Mouse (Mus musculus) kidney, embryonic 15.5 days (tissue): Measurements from ENCODE around the gene Sorcs2. TPM values are rescaled to one million over a fixed set of nuclear protein-coding genes. Genes with fewer than 3 reads are reported as not detected.

ENCODE experiments used
- ATAC-seq: fragments of 200-750 bp; cut with Nextera tagmentation; replicated peaks from 2 replicates; pipeline ENCODE4 v1.8.0; 2017; ENCODE audit warnings: moderate TSS enrichment; ENCODE audit not compliant: low FRiP score
- H3K27ac ChIP-seq: fragments of 300-500 bp; sonication (generic); 2 replicates; pipeline ENCODE4 v1.5.1; 2015; ENCODE audit warnings: mild to moderate bottlenecking, inconsistent platforms
- H3K27me3 ChIP-seq: fragments of 300-500 bp; sonication (generic); 2 replicates; pipeline ENCODE4 v1.6.1; 2015; ENCODE audit warnings: inconsistent platforms
- H3K36me3 ChIP-seq: fragments of 300-500 bp; sonication (generic); 2 replicates; pipeline ENCODE4 v1.6.1; 2015; ENCODE audit warnings: inconsistent platforms
- H3K4me1 ChIP-seq: fragments of 300-500 bp; sonication (generic); 2 replicates; pipeline ENCODE4 v1.6.1; 2015; ENCODE audit warnings: inconsistent platforms
- H3K4me2 ChIP-seq: fragments of 300-500 bp; sonication (generic); 2 replicates; pipeline ENCODE4 v1.6.1; 2015; ENCODE audit warnings: moderate library complexity, mild to moderate bottlenecking, inconsistent platforms
- H3K4me3 ChIP-seq: fragments of 300-500 bp; sonication (generic); replicated peaks from 2 replicates; pipeline ENCODE4 v1.5.1; 2015; ENCODE audit warnings: mild to moderate bottlenecking, inconsistent platforms
- H3K9ac ChIP-seq: fragments of 300-500 bp; sonication (generic); 2 replicates; pipeline ENCODE4 v1.6.1; 2015; ENCODE audit warnings: mild to moderate bottlenecking, inconsistent platforms
- H3K9me3 ChIP-seq: fragments of 300-500 bp; sonication (generic); replicated peaks from 2 replicates; pipeline ENCODE4 v1.6.1; 2016; ENCODE audit warnings: inconsistent platforms
- WGBS: fragments of 180-500 bp; shearing (Covaris S2); methylation state at CpG from one replicate; pipeline ENCODE4 v1.1.7; 2015; ENCODE audit warnings: mixed read lengths; 5-methylcytosine and 5-hydroxymethylcytosine counted together
- microRNA-seq: library from miRNA; unstranded; fragments of <30 nt; microRNA quantifications from one replicate; pipeline ENCODE4, GENCODE M21; 2016
- polyA plus RNA-seq: library from polyadenylated mRNA; unstranded; fragments of >200 nt; fragmentation: Nextera tagmentation; extraction: Ambion mirVana; gene quantifications from 2 replicates; pipeline ENCODE4 v1.2.1, GENCODE M21; 2015

The Sorcs2 gene
- polyA plus RNA-seq, 1 experiment from 2014 or later, result 12.9 TPM

GRCm38 (mm10) chr5:35980542-35980941, 417.4 kb downstream of the Sorcs2 start:
- no peaks in the 10 kb centered on the region for H3K4me1 ChIP-seq
- H3K27ac ChIP-seq, result no peak overlapping the region
- no peaks in the 10 kb centered on the region for H3K9me3 ChIP-seq
- WGBS, result 80% methylated on average over 5 of the region's 5 CpGs
- ATAC-seq, result no peak
- H3K4me2 ChIP-seq, result no peak overlapping the region
- peaks cover 87% of the 10 kb centered on the region for H3K36me3 ChIP-seq
- no peaks in the 10 kb centered on the region for H3K27me3 ChIP-seq
- no peak overlapping the region for H3K4me3 ChIP-seq
- H3K9ac ChIP-seq, result no peak overlapping the region

DNA sequence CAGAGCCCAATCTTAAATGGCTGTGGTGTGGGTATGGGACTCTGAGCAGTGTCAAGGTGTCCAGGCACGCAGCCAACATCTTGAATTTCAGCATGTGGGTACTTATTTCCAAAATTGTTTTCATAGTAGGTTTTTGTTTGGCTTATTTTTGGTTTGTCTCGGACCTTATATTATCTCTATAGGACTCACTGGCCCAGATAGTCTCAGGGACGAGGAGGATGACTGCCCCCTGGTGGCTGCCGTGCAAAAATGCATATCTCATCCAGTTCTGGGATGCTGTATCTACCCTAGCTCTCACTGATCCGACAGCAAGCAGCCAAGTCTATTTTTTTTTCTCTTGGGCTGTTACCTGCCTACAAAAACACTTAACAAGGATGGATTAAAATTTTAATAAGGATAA, 422.3 kb downstream of the Sorcs2 start:
- no peak overlapping the region for H3K4me2 ChIP-seq
- H3K9me3 ChIP-seq, result no peaks in the 10 kb centered on the region
- no peak overlapping the region for H3K4me3 ChIP-seq
- no peak overlapping the region for H3K27ac ChIP-seq
- ATAC-seq, result no peak; the same call in 1 of the 2 replicates
- peaks cover 58% of the 10 kb centered on the region for H3K36me3 ChIP-seq
- WGBS, result 15% methylated on average over 5 of the region's 5 CpGs
- no peaks in the 10 kb centered on the region for H3K27me3 ChIP-seq
- H3K9ac ChIP-seq, result no peak overlapping the region
- H3K4me1 ChIP-seq, result peaks cover 36% of the 10 kb centered on the region

DNA sequence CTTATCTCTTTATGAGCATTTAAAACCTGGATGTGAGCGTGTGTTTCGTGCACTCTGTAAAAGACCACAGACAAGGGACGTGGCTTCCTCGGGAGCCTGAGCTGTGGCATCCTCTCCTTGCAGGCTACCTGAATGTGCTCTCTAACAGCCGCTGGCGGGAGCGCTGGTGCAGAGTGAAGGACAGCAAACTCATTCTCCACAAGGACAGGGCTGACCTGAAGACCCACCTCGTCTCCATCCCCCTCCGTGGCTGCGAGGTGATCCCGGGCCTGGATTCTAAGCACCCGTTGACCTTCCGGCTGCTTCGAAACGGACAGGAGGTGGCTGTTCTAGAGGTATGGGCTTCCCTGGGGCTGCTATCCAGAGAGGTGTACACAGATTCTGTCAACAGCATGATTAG, 423.7 kb downstream of the Sorcs2 start:
- Histone ChIP-seq H3K4me2 (peak overlapping the region; percentile 29; the same call in 1 of the 2 replicates), H3K27ac (peak overlapping the region; percentile 82), H3K4me3 (no peak overlapping the region), H3K36me3 (peaks cover 54% of the 10 kb centered on the region), H3K9me3 (no peaks in the 10 kb centered on the region), H3K4me1 (peaks cover 50% of the 10 kb centered on the region), H3K9ac (no peak overlapping the region), H3K27me3 (no peaks in the 10 kb centered on the region)
- ATAC-seq, result peak; percentile 9; the same call in 1 of the 2 replicates
- 57% methylated on average over 15 of the region's 15 CpGs for WGBS

DNA sequence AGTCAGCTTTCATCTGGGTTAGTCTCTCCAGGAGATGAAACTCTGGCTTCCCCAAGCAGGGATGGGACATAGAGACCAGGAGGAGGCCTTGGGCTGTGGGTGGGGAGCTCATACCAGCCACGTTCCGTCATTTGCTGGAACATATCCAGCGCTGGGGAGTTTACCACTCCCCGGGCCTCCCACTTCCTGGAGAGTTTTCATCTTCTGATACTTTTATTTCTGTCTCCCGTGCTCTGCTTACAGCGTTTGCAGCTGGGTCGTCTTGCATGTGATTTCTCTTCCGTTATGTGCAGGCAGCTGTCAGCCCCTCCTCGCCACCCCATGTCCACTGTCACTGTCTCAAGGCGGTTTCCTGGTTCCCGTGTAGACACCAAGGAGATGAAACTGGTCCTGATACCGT, 424.1 kb downstream of the Sorcs2 start:
- Histone ChIP-seq H3K36me3 (peaks cover 54% of the 10 kb centered on the region), H3K4me1 (peaks cover 50% of the 10 kb centered on the region), H3K4me3 (no peak overlapping the region), H3K27ac (peak overlapping the region; percentile 82), H3K27me3 (no peaks in the 10 kb centered on the region), H3K9ac (no peak overlapping the region), H3K4me2 (peak overlapping the region; percentile 29; the same call in 1 of the 2 replicates), H3K9me3 (no peaks in the 10 kb centered on the region)
- ATAC-seq, result peak; percentile 69
- 27% methylated on average over 12 of the region's 12 CpGs for WGBS

DNA sequence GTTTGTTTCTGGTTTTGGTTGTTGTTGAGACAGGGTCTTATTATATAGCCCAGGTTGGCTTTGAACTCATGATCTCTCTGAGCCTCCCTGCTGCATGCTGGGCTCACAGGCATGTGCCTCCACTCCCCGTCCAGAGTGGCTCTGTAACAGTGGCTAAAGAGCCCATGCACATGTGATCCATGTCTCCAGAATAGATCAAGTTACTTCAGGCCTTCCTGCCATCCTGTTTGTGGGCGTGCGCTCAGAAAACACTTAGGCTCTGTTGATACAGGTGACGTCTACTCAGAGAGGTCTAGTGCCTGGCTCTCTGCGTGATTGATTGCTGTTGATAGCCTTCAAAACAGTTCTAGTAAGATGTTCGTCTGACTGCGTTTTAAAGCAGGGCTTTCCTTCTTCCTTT, 425.2 kb downstream of the Sorcs2 start:
- ATAC-seq, result peak; percentile 59
- Histone ChIP-seq H3K9ac (no peak overlapping the region), H3K4me3 (no peak overlapping the region), H3K4me2 (no peak overlapping the region), H3K4me1 (peaks cover 50% of the 10 kb centered on the region), H3K27me3 (no peaks in the 10 kb centered on the region), H3K9me3 (no peaks in the 10 kb centered on the region), H3K27ac (peak overlapping the region; percentile 82), H3K36me3 (peaks cover 55% of the 10 kb centered on the region)
- 30% methylated on average over 7 of the region's 7 CpGs for WGBS

DNA sequence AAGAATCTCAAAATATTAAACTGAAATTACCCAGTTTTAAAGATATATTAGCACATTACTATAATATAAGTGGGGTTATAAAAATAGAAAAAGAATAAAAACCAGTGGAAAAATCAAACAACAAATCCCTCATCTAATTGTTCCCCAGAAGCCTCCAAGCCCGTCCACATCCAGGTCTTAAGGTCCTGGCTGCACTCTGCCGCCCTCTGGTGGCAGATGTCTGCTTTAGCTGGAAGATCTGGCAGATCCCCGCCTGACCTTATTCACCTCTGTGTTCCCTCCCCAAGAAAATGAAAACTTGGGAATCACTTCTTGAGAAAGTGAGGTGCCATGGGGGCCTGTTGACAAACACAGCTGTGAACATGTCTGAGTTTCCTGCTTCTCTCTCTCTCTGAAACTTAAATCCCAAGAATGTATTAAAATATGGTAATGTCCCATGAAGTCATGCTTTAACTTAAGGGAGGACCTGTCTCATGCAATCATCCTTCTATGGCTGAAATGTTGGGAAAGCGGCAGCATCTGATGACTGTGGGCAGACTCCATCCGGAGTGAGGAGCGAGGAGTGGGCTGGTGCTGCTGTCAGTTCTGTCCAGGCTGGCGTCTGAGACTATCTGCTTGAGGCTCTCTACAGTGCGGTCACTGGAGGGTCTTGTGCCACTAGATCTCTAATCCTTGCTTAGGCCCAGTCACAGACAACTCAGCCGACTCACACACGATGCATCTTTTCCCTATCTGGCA, 425.9 kb downstream of the Sorcs2 start:
- H3K4me3 ChIP-seq, result no peak overlapping the region
- no peak overlapping the region for H3K9ac ChIP-seq
- peak overlapping the region; percentile 82 for H3K27ac ChIP-seq
- no peaks in the 10 kb centered on the region for H3K27me3 ChIP-seq
- no peak for ATAC-seq
- WGBS, result 59% methylated on average over 10 of the region's 10 CpGs
- peaks cover 55% of the 10 kb centered on the region for H3K36me3 ChIP-seq
- peaks cover 50% of the 10 kb centered on the region for H3K4me1 ChIP-seq
- no peaks in the 10 kb centered on the region for H3K9me3 ChIP-seq
- no peak overlapping the region for H3K4me2 ChIP-seq

DNA sequence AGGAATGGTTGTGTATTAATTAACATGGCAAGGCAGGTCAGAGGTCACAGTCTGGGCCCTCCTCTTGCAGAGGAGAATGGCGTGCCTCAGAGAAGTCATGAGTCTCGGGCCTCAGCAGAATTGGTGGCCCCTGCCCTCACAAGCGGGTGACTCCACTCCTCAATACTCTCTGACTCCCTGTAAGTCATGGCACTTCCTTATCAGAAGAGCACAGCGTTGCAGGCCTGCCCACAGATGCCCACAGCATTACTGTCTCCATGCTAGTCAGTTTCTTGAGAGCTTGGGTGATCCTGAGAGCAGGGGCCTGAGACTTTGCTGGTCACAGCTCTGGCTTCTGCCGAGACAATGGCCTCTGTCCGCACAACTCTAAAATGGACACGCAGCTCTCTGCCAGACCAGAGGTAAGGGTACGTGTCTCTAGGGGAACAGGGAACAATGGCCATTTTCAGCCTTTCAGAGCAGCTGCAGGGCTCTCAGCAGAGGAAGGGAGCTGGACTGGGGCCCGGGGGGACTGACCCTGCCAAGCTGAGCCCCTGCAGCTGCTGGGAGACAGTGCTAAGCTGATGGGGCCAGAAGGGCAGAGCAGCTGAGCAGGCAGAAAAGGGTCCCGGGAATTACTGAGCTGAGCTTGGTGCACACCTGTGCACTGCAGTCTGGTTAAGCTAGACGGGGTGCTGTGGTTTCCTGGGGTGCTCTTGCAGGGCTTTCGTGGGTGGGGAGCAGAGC, 427.4 kb downstream of the Sorcs2 start:
- Histone ChIP-seq H3K27me3 (no peaks in the 10 kb centered on the region), H3K4me3 (no peak overlapping the region), H3K36me3 (peaks cover 55% of the 10 kb centered on the region), H3K27ac (peak overlapping the region; percentile 77), H3K9me3 (no peaks in the 10 kb centered on the region), H3K4me2 (no peak overlapping the region), H3K4me1 (peaks cover 50% of the 10 kb centered on the region), H3K9ac (no peak overlapping the region)
- WGBS, result 40% methylated on average over 12 of the region's 12 CpGs
- peak; percentile 41 for ATAC-seq

- Histone ChIP-seq H3K27ac (peak overlapping the region; percentile 77), H3K36me3 (peaks cover 56% of the 10 kb centered on the region), H3K9ac (no peak overlapping the region), H3K4me3 (no peak overlapping the region), H3K27me3 (no peaks in the 10 kb centered on the region), H3K9me3 (no peaks in the 10 kb centered on the region), H3K4me2 (no peak overlapping the region), H3K4me1 (peaks cover 50% of the 10 kb centered on the region)
- WGBS, result 42% methylated on average over 3 of the region's 3 CpGs
- no peak for ATAC-seq
Measured at GRCm38 (mm10) chr5:35969857-35970256, 428.1 kb downstream of the Sorcs2 start.

Small RNA genes within 50 kb of the gene (microRNA-seq; reads per million reads assigned to microRNA genes)
- 41.5 reads per million, percentile 47 among the genes with 10 or more reads in this experiment for gene Mir7689

Other genes with a start within 250 kb of the Sorcs2 start
- gene Psapl1, start 194.1 kb downstream of the Sorcs2 start, polyA plus RNA-seq, result 0.45 and 0.59 TPM in 2 replicates
- 56.0 and 56.1 TPM in 2 replicates for gene Grpel1, start 66.9 kb upstream of the Sorcs2 start, polyA plus RNA-seq
- 1.8 and 2.1 TPM in 2 replicates for gene Tada2b, start 86.1 kb upstream of the Sorcs2 start, polyA plus RNA-seq
- 0.66 and 0.90 TPM in 2 replicates for gene Ccdc96, start 86.4 kb upstream of the Sorcs2 start, polyA plus RNA-seq
- 45.2 and 46.2 TPM in 2 replicates for gene Tbc1d14, start 195.1 kb upstream of the Sorcs2 start, polyA plus RNA-seq